Mouse (Mus musculus) MEL (cell line): ENCODE data around the gene Igfbp1. TPM values are rescaled to one million over a fixed set of nuclear protein-coding genes. Genes with fewer than 3 reads are reported as not detected.

ENCODE experiments used
- DNase-seq: peaks from one replicate; pipeline ENCODE4 v3.0.0; 2011; ENCODE audit warnings: low read depth, low spot score
- H3K27ac ChIP-seq: 2 replicates; pipeline ENCODE4 v1.5.1; 2012; ENCODE audit warnings: low read depth, mild to moderate bottlenecking, control low read depth, low read length, moderate library complexity; ENCODE audit not compliant: control insufficient read depth
- H3K27me3 ChIP-seq, 2 experiments: fragments of 150-350 bp in 1 of 2; sonication (generic) in 1 of 2; 2 replicates each; pipeline ENCODE4 v1.6.1; 2012; ENCODE audit warnings: low read length in 2 of 2, mild to moderate bottlenecking in 2 of 2, improper control_type of control experiment in 1 of 2, moderate library complexity in 1 of 2; ENCODE audit not compliant: insufficient read depth in 2 of 2, control insufficient read depth in 1 of 2
- H3K36me3 ChIP-seq, 2 experiments: 2 replicates each; pipeline ENCODE4 v1.6.1; 2012 to 2014; ENCODE audit warnings: low read length in 2 of 2, improper control_type of control experiment in 1 of 2, inconsistent platforms in 1 of 2, mild to moderate bottlenecking in 1 of 2; ENCODE audit not compliant: insufficient read depth in 2 of 2, control insufficient read depth in 1 of 2
- H3K4me1 ChIP-seq, 2 experiments: fragments of 150-350 bp in 1 of 2; sonication (generic) in 1 of 2; 2 replicates each; pipeline ENCODE4 v1.6.1; 2012; ENCODE audit warnings: low read length in 2 of 2, improper control_type of control experiment in 1 of 2, mild to moderate bottlenecking in 1 of 2; ENCODE audit not compliant: insufficient read depth in 2 of 2, control insufficient read depth in 1 of 2
- H3K4me3 ChIP-seq, 2 experiments: fragments of 150-350 bp in 1 of 2; sonication (generic) in 1 of 2; 2 replicates each; pipeline ENCODE4 v1.5.1; 2012; ENCODE audit warnings: low read depth in 2 of 2, low read length in 2 of 2, mild to moderate bottlenecking in 2 of 2, moderate library complexity in 2 of 2, control low read depth in 1 of 2, improper control_type of control experiment in 1 of 2; ENCODE audit not compliant: control insufficient read depth in 1 of 2, insufficient read depth in 1 of 2
- H3K79me2 ChIP-seq: 2 replicates; pipeline ENCODE4 v1.6.1; 2012; ENCODE audit warnings: mild to moderate bottlenecking, low read length, moderate library complexity; ENCODE audit not compliant: control insufficient read depth, poor library complexity, insufficient read depth
- H3K9ac ChIP-seq: 2 replicates; pipeline ENCODE4 v1.6.1; 2012; ENCODE audit warnings: low read depth, mild to moderate bottlenecking, control low read depth, low read length, moderate library complexity; ENCODE audit not compliant: control insufficient read depth, poor library complexity, severe bottlenecking
- H3K9me3 ChIP-seq: fragments of 150-350 bp; sonication (generic); replicated peaks from 2 replicates; pipeline ENCODE4 v1.6.1; 2012; ENCODE audit warnings: mild to moderate bottlenecking, low read length, improper control_type of control experiment, moderate library complexity; ENCODE audit not compliant: insufficient read depth
- CHD1 ChIP-seq: IDR thresholded peaks from 2 replicates; pipeline ENCODE4 v1.6.1; 2012; ENCODE audit warnings: low read depth, mild to moderate bottlenecking, inconsistent platforms, low read length, improper control_type of control experiment
- CTCF ChIP-seq, 3 experiments: IDR thresholded peaks in 2 of 3; conservative IDR thresholded peaks in 1 of 3; 2 replicates each; pipeline ENCODE4 v1.5.1; 2011 to 2012; ENCODE audit warnings: low read length in 3 of 3, low read depth in 2 of 3, mild to moderate bottlenecking in 2 of 3, improper control_type of control experiment in 1 of 3, inconsistent platforms in 1 of 3, mixed read lengths in 1 of 3, moderate library complexity in 1 of 3; ENCODE audit not compliant: control insufficient read depth in 1 of 3, insufficient read depth in 1 of 3, poor library complexity in 1 of 3, severe bottlenecking in 1 of 3
- E2F4 ChIP-seq: IDR thresholded peaks from 2 replicates; pipeline ENCODE4 v1.6.1; 2011; ENCODE audit warnings: low read depth, low read length, improper control_type of control experiment, borderline replicate concordance
- ETS1 ChIP-seq: IDR thresholded peaks from 2 replicates; pipeline ENCODE4 v1.6.1; 2012; ENCODE audit warnings: low read depth, mild to moderate bottlenecking, inconsistent platforms, low read length, improper control_type of control experiment, moderate library complexity
- MAFK ChIP-seq: IDR thresholded peaks from 2 replicates; pipeline ENCODE4 v1.6.1; 2011; ENCODE audit warnings: low read depth, mild to moderate bottlenecking, low read length, improper control_type of control experiment, borderline replicate concordance
- MEF2A ChIP-seq: IDR thresholded peaks from 2 replicates; pipeline ENCODE4 v1.6.1; 2014; ENCODE audit warnings: low read depth, mild to moderate bottlenecking, inconsistent platforms, low read length, improper control_type of control experiment; ENCODE audit not compliant: poor library complexity, insufficient replicate concordance, severe bottlenecking; ENCODE audit errors: extremely low read depth
- MYC ChIP-seq: IDR thresholded peaks from 2 replicates; pipeline ENCODE4 v1.6.1; 2011; ENCODE audit warnings: low read depth, mild to moderate bottlenecking, low read length, improper control_type of control experiment, moderate library complexity
- NELFE ChIP-seq: IDR thresholded peaks from 2 replicates; pipeline ENCODE4 v1.6.1; 2011; ENCODE audit warnings: low read depth, low read length, improper control_type of control experiment
- NRF1 ChIP-seq: IDR thresholded peaks from 2 replicates; pipeline ENCODE4 v1.6.1; 2014; ENCODE audit warnings: low read depth, mild to moderate bottlenecking, inconsistent platforms, low read length, improper control_type of control experiment, moderate library complexity; ENCODE audit not compliant: poor library complexity, insufficient read depth, severe bottlenecking
- RAD21 ChIP-seq: IDR thresholded peaks from 2 replicates; pipeline ENCODE4 v1.6.1; 2011; ENCODE audit warnings: mild to moderate bottlenecking, low read depth, low read length, improper control_type of control experiment
- RCOR1 ChIP-seq: IDR thresholded peaks from 2 replicates; pipeline ENCODE4 v1.6.1; 2012; ENCODE audit warnings: low read depth, mild to moderate bottlenecking, inconsistent platforms, low read length, improper control_type of control experiment
- SMC3 ChIP-seq: IDR thresholded peaks from 2 replicates; pipeline ENCODE4 v1.6.1; 2011; ENCODE audit warnings: low read depth, low read length, improper control_type of control experiment
- TBP ChIP-seq: IDR thresholded peaks from 2 replicates; pipeline ENCODE4 v1.8.0; 2011; ENCODE audit warnings: low read depth, low read length, improper control_type of control experiment
- USF2 ChIP-seq, 2 experiments: IDR thresholded peaks; 2 replicates each; pipeline ENCODE4 v1.6.1; 2011 to 2012; ENCODE audit warnings: improper control_type of control experiment in 2 of 2, low read length in 2 of 2, borderline replicate concordance in 1 of 2, inconsistent platforms in 1 of 2, low read depth in 1 of 2, mild to moderate bottlenecking in 1 of 2; ENCODE audit not compliant: insufficient read depth in 1 of 2
- ZC3H11A ChIP-seq: IDR thresholded peaks from 2 replicates; pipeline ENCODE4 v1.6.1; 2012; ENCODE audit warnings: low read depth, mild to moderate bottlenecking, inconsistent platforms, low read length, improper control_type of control experiment
- ZKSCAN1 ChIP-seq: IDR thresholded peaks from 2 replicates; pipeline ENCODE4 v1.6.1; 2012; ENCODE audit warnings: low read depth, mild to moderate bottlenecking, inconsistent platforms, low read length, improper control_type of control experiment, moderate library complexity
- ZMIZ1 ChIP-seq: IDR thresholded peaks from 2 replicates; pipeline ENCODE4 v1.6.1; 2012; ENCODE audit warnings: low read depth, mild to moderate bottlenecking, inconsistent platforms, low read length, improper control_type of control experiment, moderate library complexity
- ZNF384 ChIP-seq: IDR thresholded peaks from 2 replicates; pipeline ENCODE4 v1.6.1; 2012; ENCODE audit warnings: low read depth, mild to moderate bottlenecking, inconsistent platforms, low read length, improper control_type of control experiment
- polyA plus RNA-seq, 2 experiments: library from polyadenylated mRNA; stranded (reverse) in 1 of 2; unstranded in 1 of 2; fragments of >175 nt in 1 of 2; fragments of >200 nt in 1 of 2; gene quantifications; 2 replicates each; pipeline versions ENCODE4 v1.2.1 to v1.2.4; 2012; ENCODE audit warnings: low replicate concordance in 2 of 2, low read depth in 1 of 2; ENCODE audit not compliant: insufficient read length in 2 of 2, insufficient read depth in 1 of 2, missing spikeins in 1 of 2
- total RNA-seq: library from RNA; depleted of rRNA; stranded (reverse); fragments of 300-350 nt; gene quantifications from 2 replicates; pipeline ENCODE4 v1.2.3, GENCODE M21; 2012

The Igfbp1 gene
- total and polyA plus RNA-seq, 3 experiments: not detected

DNA sequence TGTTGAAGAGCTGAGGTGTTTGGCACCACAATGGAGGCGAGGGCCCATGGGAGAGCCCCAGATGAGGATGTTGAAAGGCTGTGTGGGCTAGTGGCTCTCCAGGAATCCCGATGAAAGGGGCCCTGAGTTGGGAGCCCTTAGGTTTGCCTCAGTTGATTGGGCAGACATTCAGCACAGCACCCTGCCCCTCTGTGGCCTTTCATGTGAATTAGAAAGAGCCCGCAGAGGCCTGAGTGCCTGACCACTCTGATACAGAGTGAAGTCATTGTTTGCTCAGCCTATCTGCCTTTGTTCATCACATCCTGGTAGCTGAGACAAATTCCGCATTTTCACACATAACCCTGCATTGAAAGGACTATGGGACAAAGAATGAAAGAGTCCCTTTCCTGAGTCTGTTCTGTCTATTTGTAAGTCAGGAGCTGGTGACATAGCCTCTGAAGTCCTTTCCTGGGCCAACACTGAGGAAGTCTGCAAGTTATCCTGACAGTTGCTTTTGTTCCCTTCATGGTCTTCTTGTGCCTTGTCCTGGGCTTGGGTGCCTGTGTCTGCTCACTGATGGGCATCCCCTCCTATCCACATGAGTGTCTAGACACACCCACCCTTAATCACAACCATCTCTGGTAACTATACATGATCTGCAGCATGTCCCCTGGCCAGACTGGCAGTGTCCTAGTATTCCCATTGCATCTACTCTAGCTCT, 41.6 kb downstream of the Igfbp1 start:
- Histone ChIP-seq H3K79me2 (no peaks in the 10 kb centered on the region), H3K9me3 (no peaks in the 10 kb centered on the region), H3K27me3 (no peaks in the 10 kb centered on the region), H3K4me3 (no peak overlapping the region), H3K27ac (no peak overlapping the region), H3K36me3 (no peaks in the 10 kb centered on the region), H3K4me1 (no peaks in the 10 kb centered on the region), H3K9ac (no peak overlapping the region)
- no peak for TF ChIP-seq MYC
- TF ChIP-seq ZC3H11A: no peak
- no peak for TF ChIP-seq SMC3
- TF ChIP-seq MAFK: no peak
- TF ChIP-seq ETS1: no peak
- TF ChIP-seq NELFE: no peak
- TF ChIP-seq TBP: no peak
- TF ChIP-seq MEF2A: no peak
- no peak for TF ChIP-seq ZKSCAN1
- no peak for TF ChIP-seq E2F4
- no peak for TF ChIP-seq USF2 (IDR thresholded peaks at IDR 0.05; ENCODE audit: borderline replicate concordance in 1 of 2, insufficient read depth in 1 of 2, low read depth in 1 of 2, low read length in 2 of 2)
- TF ChIP-seq ZNF384: no peak
- TF ChIP-seq RCOR1: no peak
- no peak for TF ChIP-seq RAD21
- no peak for DNase-seq

DNA sequence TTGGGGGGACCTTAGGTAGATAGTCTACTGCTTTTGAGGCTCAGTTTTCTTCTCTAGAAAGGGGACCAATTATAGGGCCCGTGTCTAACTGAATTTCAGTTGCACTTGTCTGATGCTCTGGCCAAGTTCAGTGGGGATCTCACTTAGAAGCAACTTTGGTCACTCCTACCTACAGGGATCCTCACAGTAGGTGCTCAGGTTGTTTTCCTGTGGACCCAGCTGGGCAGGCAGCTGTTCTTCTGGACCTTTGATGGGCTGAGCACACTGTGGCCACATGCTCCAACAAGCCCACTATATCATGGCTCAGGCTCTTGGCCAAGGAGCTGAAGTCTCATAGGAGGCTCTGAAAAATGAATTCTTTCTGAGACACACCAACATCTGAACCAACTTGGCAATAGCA, 47.2 kb downstream of the Igfbp1 start:
- TF ChIP-seq TBP (no peak), SMC3 (no peak), CHD1 (no peak), ZMIZ1 (no peak), CTCF (IDR thresholded peaks at IDR 0.05 in 2 of 3, conservative IDR thresholded peaks at IDR 0.05 in 1 of 3; ENCODE audit: control insufficient read depth in 1 of 3, insufficient read depth in 1 of 3, low read depth in 2 of 3, low read length in 3 of 3, poor library complexity in 1 of 3, severe bottlenecking in 1 of 3) (no peak), MAFK (no peak), NRF1 (no peak)
- no peaks in the 10 kb centered on the region for H3K4me1 ChIP-seq
- H3K4me3 ChIP-seq: no peak overlapping the region
- no peak for DNase-seq
- H3K36me3 ChIP-seq: no peaks in the 10 kb centered on the region
- H3K9me3 ChIP-seq: no peaks in the 10 kb centered on the region
- H3K79me2 ChIP-seq: no peaks in the 10 kb centered on the region
- no peak overlapping the region for H3K27ac ChIP-seq
- H3K9ac ChIP-seq: no peak overlapping the region
- no peaks in the 10 kb centered on the region for H3K27me3 ChIP-seq
